ENCODE assay signal across 27 mouse cellular contexts in genomic region chr6:51185201-51185600, GRCm38 (mm10).
DNase-seq lines count a peak whose midpoint lies in the region; ATAC-seq and TF ChIP-seq lines count a peak whose summit lies in the region.
"Had no signal": no experiment of that assay in that cellular context is flagged by ENCODE, and none has a peak within 500 bp of the region (broad histone marks: within the 10 kb centered on the region; RNA-seq: fewer than 3 reads in every experiment).

No protein-coding gene starts in this region.

- no peak overlapping the region for H3K4me2 ChIP-seq in hindbrain, embryonic 11.5 days (replicated peaks; ENCODE audit: low read depth, low read length)
- H3K4me2 ChIP-seq in hindbrain, embryonic 16.5 days (ENCODE audit: low read length), result no peak overlapping the region
- peak overlapping the region; percentile 28 for H3K4me2 ChIP-seq in limb, embryonic 11.5 days (ENCODE audit: low read depth, severe bottlenecking)
- 0 out of 2 replicates have a peak overlapping the region, but pooled peaks have one; percentile 19 for H3K4me2 ChIP-seq in limb, embryonic 14.5 days (replicated peaks; ENCODE audit: low read depth, low read length, severe bottlenecking)
- H3K4me2 ChIP-seq: embryonic facial prominence, embryonic 13.5 days; forebrain, embryonic 12.5 days; heart, embryonic 12.5 days; heart, embryonic 15.5 days; hindbrain, embryonic 14.5 days had no signal

- no peak for TF ChIP-seq POLR2A in limb, embryonic 14.5 days (IDR thresholded peaks at IDR 0.05; ENCODE audit: borderline replicate concordance, extremely low read depth, insufficient read depth, insufficient read length)

- H3K4me3 ChIP-seq in hindbrain, embryonic 11.5 days (ENCODE audit: low read depth, low read length), result no peak overlapping the region
- no peak overlapping the region for H3K4me3 ChIP-seq in hindbrain, embryonic 16.5 days (ENCODE audit: low read length)
- H3K4me3 ChIP-seq in limb, embryonic 11.5 days (ENCODE audit: low read depth, low read length), result no peak overlapping the region
- H3K4me3 ChIP-seq in limb, embryonic 14.5 days (replicated peaks; ENCODE audit: low read length), result no peak overlapping the region; the same call in 1 of the 2 replicates
- H3K4me3 ChIP-seq: embryonic facial prominence, embryonic 10.5 days; embryonic facial prominence, embryonic 13.5 days; erythroblast, embryonic 14.5 days; forebrain, embryonic 12.5 days; gastrocnemius, adult 2 months; heart, embryonic 12.5 days; heart, embryonic 15.5 days; hindbrain, embryonic 10.5 days had no signal

- H3K4me1 ChIP-seq in hindbrain, embryonic 11.5 days (replicated peaks; ENCODE audit: control insufficient read depth, insufficient read depth, low read length), result no peaks in the 10 kb centered on the region
- H3K4me1 ChIP-seq in hindbrain, embryonic 16.5 days (ENCODE audit: control insufficient read depth, insufficient read depth, low read depth, low read length), result no peaks in the 10 kb centered on the region
- peaks cover 22% of the 10 kb centered on the region for H3K4me1 ChIP-seq in limb, embryonic 11.5 days (ENCODE audit: control insufficient read depth, insufficient read depth, low read length)
- peaks cover 16% of the 10 kb centered on the region; the same call in 1 of the 2 replicates for H3K4me1 ChIP-seq in limb, embryonic 14.5 days (ENCODE audit: control insufficient read depth, insufficient read depth, low read length)
- H3K4me1 ChIP-seq: embryonic facial prominence, embryonic 10.5 days; embryonic facial prominence, embryonic 13.5 days; forebrain, embryonic 12.5 days; heart, embryonic 12.5 days; heart, embryonic 15.5 days; hindbrain, embryonic 10.5 days had no signal

- no peaks in the 10 kb centered on the region for H3K9me3 ChIP-seq in hindbrain, embryonic 11.5 days (ENCODE audit: control insufficient read depth, low read length)
- no peaks in the 10 kb centered on the region for H3K9me3 ChIP-seq in hindbrain, embryonic 16.5 days (ENCODE audit: control insufficient read depth, low read length)
- no peaks in the 10 kb centered on the region for H3K9me3 ChIP-seq in limb, embryonic 11.5 days (ENCODE audit: control insufficient read depth, low read length)
- H3K9me3 ChIP-seq in limb, embryonic 14.5 days (ENCODE audit: control insufficient read depth, low read length), result no peaks in the 10 kb centered on the region
- H3K9me3 ChIP-seq: embryonic facial prominence, embryonic 10.5 days; embryonic facial prominence, embryonic 13.5 days; forebrain, embryonic 12.5 days; heart, embryonic 12.5 days; heart, embryonic 15.5 days; hindbrain, embryonic 10.5 days had no signal

- H3K27ac ChIP-seq in hindbrain, embryonic 11.5 days (ENCODE audit: low read depth, low read length), result no peak overlapping the region
- H3K27ac ChIP-seq in hindbrain, embryonic 16.5 days (ENCODE audit: low read depth, low read length), result no peak overlapping the region
- H3K27ac ChIP-seq in limb, embryonic 11.5 days (replicated peaks; ENCODE audit: low read depth, low read length), result peak overlapping the region; percentile 92
- H3K27ac ChIP-seq in limb, embryonic 14.5 days (replicated peaks; ENCODE audit: low read depth, low read length), result 0 out of 2 replicates have a peak overlapping the region, but pooled peaks have one; percentile 19
- H3K27ac ChIP-seq: embryonic facial prominence, embryonic 10.5 days; embryonic facial prominence, embryonic 13.5 days; forebrain, embryonic 12.5 days; gastrocnemius, adult 2 months; heart, embryonic 15.5 days; hindbrain, embryonic 10.5 days; hindbrain, embryonic 14.5 days had no signal

- H3K36me3 ChIP-seq in hindbrain, embryonic 11.5 days (ENCODE audit: control insufficient read depth, insufficient read depth, low read length), result no peaks in the 10 kb centered on the region
- H3K36me3 ChIP-seq in hindbrain, embryonic 16.5 days (ENCODE audit: control insufficient read depth, insufficient read depth, low read length), result no peaks in the 10 kb centered on the region
- H3K36me3 ChIP-seq in limb, embryonic 11.5 days (ENCODE audit: control insufficient read depth, insufficient read depth, low read length), result no peaks in the 10 kb centered on the region
- H3K36me3 ChIP-seq in limb, embryonic 14.5 days (ENCODE audit: control insufficient read depth, insufficient read depth, low read length), result no peaks in the 10 kb centered on the region
- H3K36me3 ChIP-seq: embryonic facial prominence, embryonic 10.5 days; embryonic facial prominence, embryonic 13.5 days; forebrain, embryonic 12.5 days; heart, embryonic 12.5 days; heart, embryonic 15.5 days; hindbrain, embryonic 10.5 days had no signal

- H3K9ac ChIP-seq in hindbrain, embryonic 11.5 days (ENCODE audit: low read depth, low read length), result no peak overlapping the region
- H3K9ac ChIP-seq in hindbrain, embryonic 16.5 days (ENCODE audit: low read depth, low read length), result no peak overlapping the region
- H3K9ac ChIP-seq in limb, embryonic 11.5 days (ENCODE audit: low read length), result peak overlapping the region; percentile 27; the same call in 1 of the 2 replicates
- H3K9ac ChIP-seq in limb, embryonic 14.5 days (ENCODE audit: low read depth, low read length, severe bottlenecking), result no peak overlapping the region
- H3K9ac ChIP-seq: embryonic facial prominence, embryonic 13.5 days; forebrain, embryonic 12.5 days; heart, embryonic 12.5 days; heart, embryonic 15.5 days; hindbrain, embryonic 14.5 days had no signal

- WGBS in hindbrain, embryonic 11.5 days, result 18% methylated on average over 6 of the region's 6 CpGs
- WGBS in hindbrain, embryonic 16.5 days, result 21% methylated on average over 6 of the region's 6 CpGs
- 18% methylated on average over 6 of the region's 6 CpGs for WGBS in limb, embryonic 11.5 days
- WGBS in limb, embryonic 14.5 days, result 19% methylated on average over 6 of the region's 6 CpGs

- peaks cover 71% of the 10 kb centered on the region for H3K27me3 ChIP-seq in hindbrain, embryonic 11.5 days (ENCODE audit: control insufficient read depth, insufficient read depth, low read length)
- peaks cover 65% of the 10 kb centered on the region for H3K27me3 ChIP-seq in hindbrain, embryonic 16.5 days (replicated peaks; ENCODE audit: control insufficient read depth, insufficient read depth, low read length)
- no peaks in the 10 kb centered on the region for H3K27me3 ChIP-seq in limb, embryonic 11.5 days (ENCODE audit: control insufficient read depth, insufficient read depth, low read length)
- peaks cover 19% of the 10 kb centered on the region for H3K27me3 ChIP-seq in limb, embryonic 14.5 days (ENCODE audit: control insufficient read depth, insufficient read depth, low read length)

- DNase-seq in hindbrain, embryonic 11.5 days (ENCODE audit: low spot score), result peak; percentile 42
- DNase-seq in retina, embryonic 14.5 days (ENCODE audit: low spot score), result peak; percentile 29
- DNase-seq in retina, postnatal 1 day, result no peak
- no peak for DNase-seq in limb, embryonic 11.5 days (ENCODE audit: low spot score)
- no peak for DNase-seq in limb, embryonic 14.5 days (ENCODE audit: low spot score)
- no peak for DNase-seq in gastrocnemius, adult 8-10 months (ENCODE audit: low spot score in 2 of 2)
- DNase-seq in kidney, postnatal 36 days, result no peak
- DNase-seq: adrenal gland, adult 8-10 months; adrenal gland, postnatal 25 days; cerebellum, adult 18-20 months; cerebellum, adult 9-10 months; gastrocnemius, adult 2 months; gastrocnemius, postnatal 25 days; heart, adult 18-20 months; heart, postnatal 10 days; heart, postnatal 36 days had no signal

- no peak for ATAC-seq in hindbrain, embryonic 11.5 days (ENCODE audit: low FRiP score)
- ATAC-seq in hindbrain, embryonic 16.5 days, result no peak
- no peak for ATAC-seq in limb, embryonic 11.5 days (ENCODE audit: insufficient number of reproducible peaks, low FRiP score, low TSS enrichment, low read depth)
- no peak for ATAC-seq in limb, embryonic 14.5 days (ENCODE audit: low FRiP score, low read depth)
- ATAC-seq: CD4-positive, CD25-positive, alpha-beta regulatory T cell, adult 4 months; forebrain, embryonic 16.5 days had no signal

Comparison
In these comparisons a context has a peak if more than half of its experiments do, and no peak if none do; other contexts are left out.
1. DNase-seq: peak in hindbrain, embryonic 11.5 days (single experiment) and retina, embryonic 14.5 days (single experiment); none in retina, postnatal 1 day (single experiment), limb, embryonic 11.5 days (single experiment), limb, embryonic 14.5 days (single experiment), gastrocnemius, adult 8-10 months (0 of 2) and kidney, postnatal 36 days (0 of 2).
2. H3K27ac ChIP-seq: peak in limb, embryonic 11.5 days (single experiment) and limb, embryonic 14.5 days (single experiment); none in hindbrain, embryonic 11.5 days (single experiment) and hindbrain, embryonic 16.5 days (single experiment).
3. H3K4me2 ChIP-seq: peak in limb, embryonic 11.5 days (single experiment) and limb, embryonic 14.5 days (single experiment); none in hindbrain, embryonic 11.5 days (single experiment) and hindbrain, embryonic 16.5 days (single experiment).